Mouse (Mus musculus): ENCODE results near the gene Neil3. TPM values are rescaled to one million over a fixed set of nuclear protein-coding genes. Genes with fewer than 3 reads are reported as not detected.

Neil3 gene
- polyA plus RNA-seq, 1 experiment from 2014 or later: 22.0 TPM

Other genes with a start within 250 kb of the Neil3 start
- gene Aga, start 127.3 kb downstream of the Neil3 start, polyA plus RNA-seq (2016; fragmentation: Nextera tagmentation; extraction: Ambion mirVana): 16.6 and 17.6 TPM in 2 replicates